Mouse (Mus musculus): Measurements from ENCODE around the gene Asb13. TPM values are rescaled to one million over a fixed set of nuclear protein-coding genes. Genes with fewer than 3 reads are reported as not detected.

Asb13 gene
- total and polyA plus RNA-seq, 3 experiments: 2.6 to 6.0 TPM; not detected in 1

DNA sequence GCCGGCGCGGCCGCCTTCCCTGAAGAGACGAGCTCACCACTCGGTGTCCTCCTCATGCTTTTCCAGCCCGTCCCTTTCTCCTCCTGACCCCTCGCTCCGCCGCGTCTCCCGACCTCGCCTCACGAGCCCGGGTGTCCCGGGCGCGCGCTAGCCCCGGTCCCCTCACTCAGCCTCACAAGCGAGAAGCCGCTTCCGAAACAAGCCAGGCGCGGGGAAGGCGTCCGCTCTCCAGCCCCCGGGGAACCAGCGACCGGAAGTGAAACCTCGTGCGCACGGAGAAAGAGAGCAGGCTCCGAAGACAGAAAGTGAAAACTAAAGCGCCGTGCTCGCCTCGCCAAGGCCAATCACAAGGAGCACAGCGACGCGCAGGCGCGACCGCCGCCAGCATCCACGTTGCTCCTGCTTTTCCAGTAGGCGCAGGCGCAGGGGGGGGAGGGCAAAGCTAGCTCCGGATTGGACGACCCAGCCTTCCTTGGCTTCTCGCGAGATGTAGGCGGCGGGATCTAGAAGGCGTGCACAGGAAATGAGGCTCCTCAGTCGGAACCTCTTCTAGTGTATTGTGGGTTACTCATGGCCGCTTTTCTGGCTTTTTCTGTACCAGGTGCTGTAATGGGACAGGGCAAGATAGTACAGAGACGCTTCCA lies 22.9 kb upstream of the Asb13 start, which contains the start of gene Fam208b (continued):
- 0 out of 2 replicates have a peak, but pooled peaks have one; percentile 18 for TF ChIP-seq USF1 (IDR thresholded peaks at IDR 0.05; ENCODE audit: low read depth, low read length)
- no peak for TF ChIP-seq MYB (IDR thresholded peaks at IDR 0.05; ENCODE audit: low read depth, low read length)
- no peak for TF ChIP-seq GABPA (IDR thresholded peaks at IDR 0.05; ENCODE audit: low read depth, low read length)
- TF ChIP-seq UBTF (IDR thresholded peaks at IDR 0.05; ENCODE audit: borderline replicate concordance, insufficient read depth, low read depth, low read length): no peak
- peak; percentile 99 for TF ChIP-seq NRF1 (IDR thresholded peaks at IDR 0.05; ENCODE audit: insufficient read depth, low read depth, low read length, poor library complexity, severe bottlenecking)
- no peak for TF ChIP-seq POLR2AphosphoS5 (IDR thresholded peaks at IDR 0.05; ENCODE audit: borderline replicate concordance, low read depth, low read length)
- no peak for TF ChIP-seq SMC3 (IDR thresholded peaks at IDR 0.05; ENCODE audit: low read depth, low read length)
- peak; percentile 42 for TF ChIP-seq MAZ (IDR thresholded peaks at IDR 0.05; ENCODE audit: low read depth, low read length)
- TF ChIP-seq ETS1 (IDR thresholded peaks at IDR 0.05; ENCODE audit: low read depth, low read length): peak; percentile 83
- no peak for TF ChIP-seq RAD21 (IDR thresholded peaks at IDR 0.05; ENCODE audit: low read depth, low read length)
- TF ChIP-seq MEF2A (IDR thresholded peaks at IDR 0.05; ENCODE audit: extremely low read depth, insufficient replicate concordance, low read depth, low read length, poor library complexity, severe bottlenecking): no peak
- no peak for TF ChIP-seq CHD1 (IDR thresholded peaks at IDR 0.05; ENCODE audit: low read depth, low read length)

DNA sequence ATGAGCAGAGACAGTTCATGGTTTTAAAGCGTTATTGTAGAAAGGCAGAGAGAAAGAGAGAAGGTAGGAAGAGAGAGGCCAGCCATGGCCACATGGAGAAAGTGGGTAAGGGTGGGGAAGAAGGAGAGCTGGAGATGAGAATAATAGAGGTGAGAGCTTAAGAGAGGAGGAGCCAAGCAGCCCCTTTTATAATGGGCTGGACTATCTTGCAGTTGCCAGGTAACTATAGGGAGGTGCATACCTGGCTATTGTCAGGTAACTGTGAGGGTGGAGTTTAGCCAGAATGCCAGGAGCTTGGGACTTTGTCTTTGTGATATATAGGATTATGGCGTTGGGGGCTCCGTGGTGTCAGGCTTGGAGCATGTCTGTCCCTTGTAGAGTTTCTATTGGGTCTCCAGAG lies 6.7 kb upstream of the Asb13 start:
- Histone ChIP-seq H3K4me3 (ENCODE audit: control insufficient read depth in 1 of 2, insufficient read depth in 1 of 2, low read depth in 2 of 2, low read length in 2 of 2) (no peak overlapping the region), H3K9ac (ENCODE audit: control insufficient read depth, low read depth, low read length, poor library complexity, severe bottlenecking) (no peak overlapping the region), H3K36me3 (ENCODE audit: control insufficient read depth in 1 of 2, insufficient read depth in 2 of 2, low read length in 2 of 2) (peaks cover 0 to 2% of the 10 kb centered on the region in 2 experiments; a peak in 1 of 4 replicates), H3K9me3 (replicated peaks; ENCODE audit: insufficient read depth, low read length) (no peaks in the 10 kb centered on the region), H3K79me2 (ENCODE audit: control insufficient read depth, insufficient read depth, low read length, poor library complexity) (no peaks in the 10 kb centered on the region), H3K27ac (ENCODE audit: control insufficient read depth, low read depth, low read length) (no peak overlapping the region), H3K27me3 (ENCODE audit: control insufficient read depth in 1 of 2, insufficient read depth in 2 of 2, low read length in 2 of 2) (peaks cover 0 to 2% of the 10 kb centered on the region in 2 experiments; a peak in 1 of 4 replicates), H3K4me1 (ENCODE audit: control insufficient read depth in 1 of 2, insufficient read depth in 2 of 2, low read length in 2 of 2) (no peaks in the 10 kb centered on the region)
- TF ChIP-seq UBTF (IDR thresholded peaks at IDR 0.05; ENCODE audit: borderline replicate concordance, insufficient read depth, low read depth, low read length) (no peak), EP300 (IDR thresholded peaks at IDR 0.05; ENCODE audit: low read depth in 1 of 2, low read length in 2 of 2) (no peak), TBP (IDR thresholded peaks at IDR 0.05; ENCODE audit: low read depth, low read length) (no peak), CHD1 (IDR thresholded peaks at IDR 0.05; ENCODE audit: low read depth, low read length) (no peak), TAL1 (IDR thresholded peaks at IDR 0.05; ENCODE audit: low read length) (no peak), E2F4 (IDR thresholded peaks at IDR 0.05; ENCODE audit: borderline replicate concordance, low read depth, low read length) (no peak), POLR2AphosphoS2 (IDR thresholded peaks at IDR 0.05; ENCODE audit: low read length) (no peak), POLR2A (IDR thresholded peaks at IDR 0.05; ENCODE audit: control insufficient read depth in 1 of 2, insufficient read depth in 1 of 2, low read depth in 1 of 2, low read length in 2 of 2, poor library complexity in 1 of 2) (no peak), CHD2 (IDR thresholded peaks at IDR 0.05; ENCODE audit: low read length) (no peak), GABPA (IDR thresholded peaks at IDR 0.05; ENCODE audit: low read depth, low read length) (no peak), NELFE (IDR thresholded peaks at IDR 0.05; ENCODE audit: low read depth, low read length) (no peak), RAD21 (IDR thresholded peaks at IDR 0.05; ENCODE audit: low read depth, low read length) (no peak), HCFC1 (IDR thresholded peaks at IDR 0.05; ENCODE audit: low read depth, low read length) (no peak), USF2 (IDR thresholded peaks at IDR 0.05; ENCODE audit: borderline replicate concordance in 1 of 2, insufficient read depth in 1 of 2, low read depth in 1 of 2, low read length in 2 of 2) (no peak)
- no peak for DNase-seq (ENCODE audit: low read depth, low spot score)

All from MEL (cell line).